Mouse (Mus musculus): Measurements from ENCODE around the gene Lix1. TPM values are rescaled to one million over a fixed set of nuclear protein-coding genes. Genes with fewer than 3 reads are reported as not detected.

The Lix1 gene
- polyA plus RNA-seq, 1 experiment = 1.0 TPM

- no peak overlapping the region for H3K4me3 ChIP-seq (ENCODE audit: insufficient read depth, low read depth, low read length)
- no peaks in the 10 kb centered on the region for H3K4me1 ChIP-seq (ENCODE audit: control insufficient read depth, insufficient read depth, low read length)
- H3K27ac ChIP-seq (ENCODE audit: insufficient read depth, low read depth, low read length) = no peak overlapping the region
- no peaks in the 10 kb centered on the region for H3K27me3 ChIP-seq (replicated peaks; ENCODE audit: control insufficient read depth, insufficient read depth, low read length)
- no peak for DNase-seq
- no peaks in the 10 kb centered on the region for H3K36me3 ChIP-seq (ENCODE audit: control insufficient read depth, insufficient read depth, low read length)
- TF ChIP-seq POLR2A (IDR thresholded peaks at IDR 0.05; ENCODE audit: low read depth, low read length) = no peak
- WGBS = 75% methylated on average over 2 of the region's 2 CpGs
Measured at GRCm38 (mm10) chr17:17411443-17411842, 9.0 kb downstream of the Lix1 start.

- no peak overlapping the region for H3K27ac ChIP-seq (ENCODE audit: insufficient read depth, low read depth, low read length)
- no peak overlapping the region for H3K4me3 ChIP-seq (ENCODE audit: insufficient read depth, low read depth, low read length)
- no peaks in the 10 kb centered on the region for H3K4me1 ChIP-seq (ENCODE audit: control insufficient read depth, insufficient read depth, low read length)
- H3K36me3 ChIP-seq (ENCODE audit: control insufficient read depth, insufficient read depth, low read length) = no peaks in the 10 kb centered on the region
- no peaks in the 10 kb centered on the region for H3K27me3 ChIP-seq (replicated peaks; ENCODE audit: control insufficient read depth, insufficient read depth, low read length)
- WGBS = 91% methylated on average over 2 of the region's 2 CpGs
- DNase-seq = no peak
- TF ChIP-seq POLR2A (IDR thresholded peaks at IDR 0.05; ENCODE audit: low read depth, low read length) (no peak), CTCF (conservative IDR thresholded peaks at IDR 0.05; ENCODE audit: insufficient read depth, insufficient read length, low read depth, low read length) (no peak)
Measured at GRCm38 (mm10) chr17:17412176-17412575, 9.7 kb downstream of the Lix1 start.

- H3K27ac ChIP-seq (ENCODE audit: insufficient read depth, low read depth, low read length) = no peak overlapping the region
- WGBS = 97% methylated on average over 3 of the region's 3 CpGs
- no peak for TF ChIP-seq CTCF (conservative IDR thresholded peaks at IDR 0.05; ENCODE audit: insufficient read depth, insufficient read length, low read depth, low read length)
- no peak for TF ChIP-seq POLR2A (IDR thresholded peaks at IDR 0.05; ENCODE audit: low read depth, low read length)
- H3K27me3 ChIP-seq (replicated peaks; ENCODE audit: control insufficient read depth, insufficient read depth, low read length) = no peaks in the 10 kb centered on the region
- no peaks in the 10 kb centered on the region for H3K4me1 ChIP-seq (ENCODE audit: control insufficient read depth, insufficient read depth, low read length)
- H3K4me3 ChIP-seq (ENCODE audit: insufficient read depth, low read depth, low read length) = no peak overlapping the region
- no peak for DNase-seq
- no peaks in the 10 kb centered on the region for H3K36me3 ChIP-seq (ENCODE audit: control insufficient read depth, insufficient read depth, low read length)
Measured at GRCm38 (mm10) chr17:17414206-17414605, 11.7 kb downstream of the Lix1 start.

GRCm38 (mm10) chr17:17424609-17425307 lies 22.3 kb downstream of the Lix1 start:
- H3K4me3 ChIP-seq (ENCODE audit: insufficient read depth, low read depth, low read length) = no peak overlapping the region
- no peak for DNase-seq
- WGBS = 37% methylated on average over 4 of the region's 4 CpGs
- no peaks in the 10 kb centered on the region for H3K27me3 ChIP-seq (replicated peaks; ENCODE audit: control insufficient read depth, insufficient read depth, low read length)
- no peak for TF ChIP-seq POLR2A (IDR thresholded peaks at IDR 0.05; ENCODE audit: low read depth, low read length)
- TF ChIP-seq CTCF (conservative IDR thresholded peaks at IDR 0.05; ENCODE audit: insufficient read depth, insufficient read length, low read depth, low read length) = no peak
- H3K36me3 ChIP-seq (ENCODE audit: control insufficient read depth, insufficient read depth, low read length) = no peaks in the 10 kb centered on the region
- no peaks in the 10 kb centered on the region for H3K4me1 ChIP-seq (ENCODE audit: control insufficient read depth, insufficient read depth, low read length)
- H3K27ac ChIP-seq (ENCODE audit: insufficient read depth, low read depth, low read length) = no peak overlapping the region

- H3K36me3 ChIP-seq (ENCODE audit: control insufficient read depth, insufficient read depth, low read length) = no peaks in the 10 kb centered on the region
- no peaks in the 10 kb centered on the region for H3K27me3 ChIP-seq (replicated peaks; ENCODE audit: control insufficient read depth, insufficient read depth, low read length)
- TF ChIP-seq CTCF (conservative IDR thresholded peaks at IDR 0.05; ENCODE audit: insufficient read depth, insufficient read length, low read depth, low read length) (no peak), POLR2A (IDR thresholded peaks at IDR 0.05; ENCODE audit: low read depth, low read length) (no peak)
- H3K4me3 ChIP-seq (ENCODE audit: insufficient read depth, low read depth, low read length) = no peak overlapping the region
- no peaks in the 10 kb centered on the region for H3K4me1 ChIP-seq (ENCODE audit: control insufficient read depth, insufficient read depth, low read length)
- DNase-seq = no peak
- no peak overlapping the region for H3K27ac ChIP-seq (ENCODE audit: insufficient read depth, low read depth, low read length)
- 75% methylated on average over 4 of the region's 4 CpGs for WGBS
Measured at GRCm38 (mm10) chr17:17425308-17425813, 22.9 kb downstream of the Lix1 start.

- no peak for TF ChIP-seq CTCF (conservative IDR thresholded peaks at IDR 0.05; ENCODE audit: insufficient read depth, insufficient read length, low read depth, low read length)
- no peak for TF ChIP-seq POLR2A (IDR thresholded peaks at IDR 0.05; ENCODE audit: low read depth, low read length)
- Histone ChIP-seq H3K4me1 (ENCODE audit: control insufficient read depth, insufficient read depth, low read length) (no peaks in the 10 kb centered on the region), H3K36me3 (ENCODE audit: control insufficient read depth, insufficient read depth, low read length) (no peaks in the 10 kb centered on the region), H3K4me3 (ENCODE audit: insufficient read depth, low read depth, low read length) (no peak overlapping the region), H3K27ac (ENCODE audit: insufficient read depth, low read depth, low read length) (no peak overlapping the region), H3K27me3 (replicated peaks; ENCODE audit: control insufficient read depth, insufficient read depth, low read length) (no peaks in the 10 kb centered on the region)
- DNase-seq = no peak
- 58% methylated on average over 3 of the region's 3 CpGs for WGBS
Measured at GRCm38 (mm10) chr17:17425906-17426305, 23.4 kb downstream of the Lix1 start.

GRCm38 (mm10) chr17:17428888-17429287 lies 26.4 kb downstream of the Lix1 start:
- H3K4me3 ChIP-seq (ENCODE audit: insufficient read depth, low read depth, low read length) = no peak overlapping the region
- no peak overlapping the region for H3K27ac ChIP-seq (ENCODE audit: insufficient read depth, low read depth, low read length)
- no peaks in the 10 kb centered on the region for H3K4me1 ChIP-seq (ENCODE audit: control insufficient read depth, insufficient read depth, low read length)
- DNase-seq = no peak
- no peaks in the 10 kb centered on the region for H3K27me3 ChIP-seq (replicated peaks; ENCODE audit: control insufficient read depth, insufficient read depth, low read length)
- H3K36me3 ChIP-seq (ENCODE audit: control insufficient read depth, insufficient read depth, low read length) = no peaks in the 10 kb centered on the region
- TF ChIP-seq CTCF (conservative IDR thresholded peaks at IDR 0.05; ENCODE audit: insufficient read depth, insufficient read length, low read depth, low read length) = no peak
- no peak for TF ChIP-seq POLR2A (IDR thresholded peaks at IDR 0.05; ENCODE audit: low read depth, low read length)
- 77% methylated on average over 2 of the region's 2 CpGs for WGBS

Data from kidney, adult 2 months (tissue).